Mouse (Mus musculus): ENCODE data around the gene Nkx2-2.

The Nkx2-2 gene

GRCm38 (mm10) chr2:147193271-147194255, at the start of gene Nkx2-2:
Gene Nkx2-2 (minus strand): TSS chr2:147194243.
- DNase-seq (ENCODE audit: low spot score in 2 of 2) = no peak

GRCm38 (mm10) chr2:147235707-147236290, 41.8 kb upstream of the Nkx2-2 start:
- no peak for DNase-seq (ENCODE audit: low spot score in 2 of 2)

GRCm38 (mm10) chr2:147231175-147231574, 37.1 kb upstream of the Nkx2-2 start:
- no peak for DNase-seq (ENCODE audit: low spot score in 2 of 2)

GRCm38 (mm10) chr2:147205076-147205615, 11.1 kb upstream of the Nkx2-2 start:
- DNase-seq (ENCODE audit: low spot score in 2 of 2) = no peak

GRCm38 (mm10) chr2:147194711-147195615, 920 bp upstream of the Nkx2-2 start:
- DNase-seq (ENCODE audit: low spot score in 2 of 2) = no peak

GRCm38 (mm10) chr2:147192731-147193130, 1.3 kb downstream of the Nkx2-2 start:
- DNase-seq (ENCODE audit: low spot score in 2 of 2) = no peak

GRCm38 (mm10) chr2:147190316-147191021, 3.6 kb downstream of the Nkx2-2 start:
- DNase-seq (ENCODE audit: low spot score in 2 of 2) = no peak

GRCm38 (mm10) chr2:147189546-147190315, 4.3 kb downstream of the Nkx2-2 start:
- DNase-seq (ENCODE audit: low spot score in 2 of 2) = no peak

- no peak for DNase-seq (ENCODE audit: low spot score in 2 of 2)
These were observed 5.0 kb downstream of the Nkx2-2 start for GRCm38 (mm10) chr2:147188871-147189545.

GRCm38 (mm10) chr2:147188074-147188700, 5.9 kb downstream of the Nkx2-2 start:
- no peak for DNase-seq (ENCODE audit: low spot score in 2 of 2)

- DNase-seq (ENCODE audit: low spot score in 2 of 2) = no peak
These were observed 6.8 kb downstream of the Nkx2-2 start for GRCm38 (mm10) chr2:147187061-147187870.

- DNase-seq (ENCODE audit: low spot score in 2 of 2) = no peak
These were observed 7.8 kb downstream of the Nkx2-2 start for GRCm38 (mm10) chr2:147186261-147186681.

- no peak for DNase-seq (ENCODE audit: low spot score in 2 of 2)
These were observed 8.5 kb downstream of the Nkx2-2 start for GRCm38 (mm10) chr2:147185561-147185960.

GRCm38 (mm10) chr2:147184071-147184990, 9.7 kb downstream of the Nkx2-2 start:
- DNase-seq (ENCODE audit: low spot score in 2 of 2) = no peak

- DNase-seq (ENCODE audit: low spot score in 2 of 2) = no peak
These were observed 10.5 kb downstream of the Nkx2-2 start for GRCm38 (mm10) chr2:147183521-147183920.

- DNase-seq (ENCODE audit: low spot score in 2 of 2) = no peak
These were observed 11.3 kb downstream of the Nkx2-2 start for GRCm38 (mm10) chr2:147182709-147183260.

All from urinary bladder, postnatal 4 days (tissue).